Mouse (Mus musculus): ENCODE data around the gene Catsper2.

Gene Catsper2

DNA sequence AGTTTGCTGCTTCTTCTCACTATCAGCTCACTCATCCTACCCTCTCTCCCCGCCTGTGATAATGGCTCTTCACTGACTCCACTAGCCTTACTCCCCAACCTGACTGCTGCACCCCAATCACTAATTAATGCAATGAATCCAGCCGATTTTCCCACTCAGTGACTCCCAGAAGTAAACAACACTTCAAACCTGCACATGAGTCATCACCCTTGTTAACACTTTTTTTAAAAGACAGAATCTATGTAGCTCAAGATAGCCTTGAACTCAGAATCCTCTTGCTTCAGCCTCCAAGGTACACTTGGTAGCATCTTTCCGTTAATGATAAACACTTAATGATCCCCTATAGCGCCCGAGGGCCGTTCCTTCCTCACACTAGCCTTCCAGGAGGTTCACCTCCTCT lies 59.2 kb downstream of the Catsper2 start:
- DNase-seq (ENCODE audit: low spot score), result no peak

DNA sequence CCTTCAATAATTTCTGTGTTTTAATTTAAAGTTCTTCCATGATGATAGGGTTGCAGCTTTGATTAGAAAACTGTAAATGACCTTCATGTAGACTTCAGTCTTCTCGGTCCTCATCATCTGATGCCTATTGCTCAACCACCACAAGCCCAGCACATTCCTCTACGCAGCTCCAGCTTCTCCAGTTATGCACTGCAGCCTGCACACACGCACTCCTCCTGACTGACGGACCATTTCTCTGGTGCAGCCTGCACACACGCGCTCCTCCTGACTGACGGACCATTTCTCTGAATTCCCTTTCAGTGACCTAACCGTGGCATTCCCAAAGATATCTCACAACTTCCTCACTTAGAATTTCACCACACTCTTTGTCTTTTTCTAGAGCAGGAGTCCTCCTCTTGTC lies 60.4 kb downstream of the Catsper2 start:
- DNase-seq (ENCODE audit: low spot score), result no peak

All from layer of hippocampus, adult 9-10 months (tissue).